Mouse (Mus musculus): Measurements from ENCODE around the gene Astn2.

DNA sequence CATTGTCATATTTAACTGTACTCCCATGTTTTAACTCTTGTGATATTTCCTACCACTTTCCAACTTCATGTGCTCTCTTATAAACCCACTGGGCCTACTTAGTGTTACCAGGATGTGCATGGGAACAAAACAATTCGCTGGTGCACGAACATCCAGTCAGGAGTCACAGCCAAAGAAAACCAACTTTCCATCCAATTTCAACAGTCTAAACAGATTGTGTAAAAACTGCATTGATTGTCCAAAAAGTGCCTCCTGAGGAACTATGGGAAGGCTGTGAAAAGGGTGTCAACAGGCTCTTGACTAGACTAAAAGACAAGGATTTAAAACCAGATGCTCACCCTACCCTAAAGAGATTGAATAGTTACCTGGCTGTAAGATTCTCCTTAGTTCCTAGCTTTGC, 458.4 kb downstream of the Astn2 start:
- TF ChIP-seq MYC (IDR thresholded peaks at IDR 0.05; ENCODE audit: low read depth, low read length) (no peak), CTCF (IDR thresholded peaks at IDR 0.05 in 2 of 3, conservative IDR thresholded peaks at IDR 0.05 in 1 of 3; ENCODE audit: control insufficient read depth in 1 of 3, insufficient read depth in 1 of 3, low read depth in 2 of 3, low read length in 3 of 3, poor library complexity in 1 of 3, severe bottlenecking in 1 of 3) (no peak), MAFK (IDR thresholded peaks at IDR 0.05; ENCODE audit: borderline replicate concordance, low read depth, low read length) (no peak), USF2 (IDR thresholded peaks at IDR 0.05; ENCODE audit: borderline replicate concordance in 1 of 2, insufficient read depth in 1 of 2, low read depth in 1 of 2, low read length in 2 of 2) (no peak), HCFC1 (IDR thresholded peaks at IDR 0.05; ENCODE audit: low read depth, low read length) (no peak), GABPA (IDR thresholded peaks at IDR 0.05; ENCODE audit: low read depth, low read length) (no peak), EP300 (IDR thresholded peaks at IDR 0.05; ENCODE audit: low read depth in 1 of 2, low read length in 2 of 2) (no peak), POLR2A (IDR thresholded peaks at IDR 0.05; ENCODE audit: control insufficient read depth in 1 of 2, insufficient read depth in 1 of 2, low read depth in 1 of 2, low read length in 2 of 2, poor library complexity in 1 of 2) (no peak), KAT2A (conservative IDR thresholded peaks at IDR 0.05; ENCODE audit: low read depth, low read length) (no peak), MAZ (IDR thresholded peaks at IDR 0.05; ENCODE audit: low read depth, low read length) (no peak), MYB (IDR thresholded peaks at IDR 0.05; ENCODE audit: low read depth, low read length) (no peak), BHLHE40 (IDR thresholded peaks at IDR 0.05; ENCODE audit: borderline replicate concordance, low read depth, low read length) (no peak)

Data from MEL (cell line).